Mouse (Mus musculus) urinary bladder, postnatal 0 days (tissue): Measurements from ENCODE around the gene Poldip2. TPM values are rescaled to one million over a fixed set of nuclear protein-coding genes. Genes with fewer than 3 reads are reported as not detected.

Source experiments
- polyA plus RNA-seq: library from polyadenylated mRNA; unstranded; fragments of >200 nt; fragmentation: Nextera tagmentation; extraction: Ambion mirVana; gene quantifications from 2 replicates; pipeline ENCODE4 v1.2.1, GENCODE M21; 2015

The Poldip2 gene
- 81.4 and 86.2 TPM in 2 replicates for polyA plus RNA-seq

GRCm38 (mm10) chr11:78512025-78512957 lies at the start of gene Poldip2, which contains the start of gene Tmem199:
TSS of gene Poldip2 (plus strand) at chr11:78512193.
TSS of gene Tmem199 (minus strand) at chr11:78512172.

DNA sequence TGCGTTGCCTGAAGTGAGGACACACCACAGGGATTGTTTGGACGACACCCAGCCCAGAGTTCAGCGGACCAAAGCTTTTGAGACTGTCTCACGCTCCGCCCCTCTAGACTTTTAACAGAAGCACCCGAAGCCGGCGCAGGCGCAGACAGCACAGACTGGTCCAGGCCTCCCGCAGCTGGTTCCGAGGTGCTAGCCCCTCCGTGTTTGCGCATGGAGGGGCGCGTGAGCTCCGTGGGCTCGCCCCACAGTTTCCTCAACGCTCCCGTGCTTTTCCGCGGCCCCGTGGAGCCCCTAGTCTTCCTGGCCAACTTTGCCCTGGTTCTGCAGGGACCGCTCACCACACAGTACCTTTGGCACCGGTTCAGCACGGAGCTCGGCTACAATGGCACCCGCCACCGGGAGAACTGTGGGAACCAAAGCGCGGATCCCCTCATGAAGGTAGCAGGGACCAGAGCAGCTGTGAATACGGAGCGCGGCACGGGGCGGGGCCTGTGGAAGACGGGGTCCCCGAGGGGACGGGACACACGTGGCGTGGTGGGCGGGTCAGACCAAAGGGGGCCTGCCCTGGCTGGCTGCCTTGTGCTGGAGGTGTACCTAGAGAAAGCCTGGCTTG lies 46.3 kb upstream of the Poldip2 start, which contains the start of gene Slc46a1:
TSS of gene Slc46a1 (plus strand) at position 130 of the 613 bp plus-strand sequence.

DNA sequence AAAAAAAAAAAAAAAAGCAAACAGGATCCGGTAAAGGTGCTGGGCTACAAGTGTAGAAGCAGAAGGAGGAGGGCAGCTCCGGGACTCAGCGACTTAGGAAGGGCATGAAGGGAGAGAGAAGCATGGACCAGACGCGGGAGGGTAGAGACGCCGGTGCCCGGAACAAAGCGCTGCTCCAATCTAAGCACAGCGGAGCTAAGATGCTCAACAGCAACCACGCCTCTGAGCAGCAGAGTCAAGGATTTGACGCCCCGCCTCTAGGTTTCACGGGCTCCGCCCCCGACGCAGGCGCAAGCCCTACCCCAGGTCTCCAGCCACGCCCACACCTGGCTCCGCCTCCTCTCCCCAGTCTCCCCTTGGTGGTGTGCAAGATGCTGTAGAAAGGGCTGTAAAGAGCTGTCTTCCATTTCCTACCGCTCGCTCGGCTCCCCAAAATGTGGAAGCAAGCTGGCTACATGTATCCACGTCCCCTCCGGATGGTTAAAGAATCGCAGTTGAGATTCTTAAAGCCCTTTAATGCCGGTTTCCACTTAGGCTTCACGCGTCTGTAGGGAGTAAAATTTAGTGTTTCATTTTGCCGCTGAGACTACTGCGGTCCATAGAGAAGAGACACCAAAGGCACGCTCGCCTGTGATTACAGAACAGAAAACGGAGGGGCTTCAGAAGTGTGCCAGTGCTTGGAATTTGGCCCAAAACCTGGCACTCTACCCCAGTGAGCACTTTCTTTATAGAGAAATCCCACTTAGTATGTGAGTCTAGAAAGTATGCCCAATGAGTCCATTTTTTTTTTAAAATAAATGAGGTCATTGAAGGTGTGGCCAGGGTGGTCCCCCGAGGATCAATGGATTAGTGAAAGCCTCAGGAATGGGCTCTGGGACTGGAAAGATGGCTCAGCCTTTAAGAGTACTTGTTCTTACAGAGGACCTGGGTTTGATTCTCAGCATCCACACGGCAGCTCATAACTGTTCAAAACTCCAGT lies 14.2 kb upstream of the Poldip2 start, which contains the start of gene Sarm1:
TSS of gene Sarm1 (minus strand) at position 211 of the 979 bp plus-strand sequence.

DNA sequence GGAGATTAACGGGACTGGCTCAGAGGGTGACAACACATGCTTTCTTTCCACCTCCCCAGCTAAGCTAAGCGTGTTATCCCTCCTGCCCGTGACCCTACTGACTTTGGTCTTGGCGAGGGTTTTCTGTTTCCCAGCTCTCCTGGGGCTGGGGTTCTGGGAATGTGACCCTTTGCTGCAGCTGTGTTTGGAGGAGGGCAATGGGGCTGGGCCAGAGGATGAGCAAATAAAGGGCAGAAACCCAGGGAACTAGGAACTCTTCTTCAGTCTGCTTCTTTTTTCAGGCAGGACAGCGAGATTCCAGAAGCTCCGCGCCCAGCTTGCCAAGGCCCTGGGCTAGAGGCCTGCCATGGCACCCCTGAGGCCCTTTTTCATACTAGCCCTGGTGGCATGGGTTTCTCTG lies 13.0 kb upstream of the Poldip2 start, which contains the start of gene Vtn:
TSS of gene Vtn (plus strand) at position 88 of the 400 bp plus-strand sequence.

DNA sequence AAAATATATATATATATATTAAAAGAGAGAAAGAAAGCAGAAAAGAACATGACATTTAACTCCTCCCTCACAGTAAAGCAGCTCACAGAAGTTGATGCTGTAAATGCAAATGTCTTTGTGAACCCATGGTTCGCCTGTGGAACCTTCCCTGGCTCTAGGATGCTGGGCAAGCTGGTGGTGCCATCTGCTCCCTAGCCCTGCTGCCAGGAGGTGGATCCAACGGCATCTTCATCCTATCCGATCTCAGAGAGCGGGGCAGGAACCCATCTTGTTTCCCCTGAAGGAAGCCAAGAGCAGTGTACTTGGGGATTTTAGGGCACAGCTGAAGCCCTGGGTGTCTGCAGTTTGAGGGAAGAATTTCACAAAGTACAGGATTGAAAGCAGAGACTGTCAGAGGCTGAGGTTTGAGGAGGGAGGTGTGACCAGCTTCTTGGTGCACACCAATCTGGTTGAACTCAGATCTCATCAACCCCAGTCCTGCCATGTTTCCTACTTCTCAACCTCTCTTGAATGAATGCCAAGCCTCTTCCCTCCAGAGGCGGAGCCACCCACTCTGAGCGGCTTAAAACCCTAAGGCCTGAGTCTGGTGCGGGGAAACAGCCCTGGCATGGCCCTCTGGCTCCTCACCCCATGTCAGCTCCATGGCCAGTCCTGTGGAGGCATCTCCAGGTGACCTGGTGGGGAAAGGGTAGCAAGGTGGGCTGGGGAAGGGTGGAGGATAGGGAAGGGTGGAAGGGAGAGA lies 8.9 kb upstream of the Poldip2 start, which contains the start of gene Sebox:
TSS of gene Sebox (plus strand) at position 539 of the 742 bp plus-strand sequence.

GRCm38 (mm10) chr11:78536080-78536689 lies 24.2 kb downstream of the Poldip2 start, which contains the start of the genes Tnfaip1 and Ift20:
TSS of gene Tnfaip1 (minus strand) at chr11:78536332.
TSS of gene Ift20 (plus strand) at chr11:78536361.

GRCm38 (mm10) chr11:78550168-78551058 lies 38.4 kb downstream of the Poldip2 start, which contains the start of gene Tmem97:
TSS of gene Tmem97 (minus strand) at chr11:78550777.

Other genes starting within 250 kb of the Poldip2 start
- 0.21 and 0.30 TPM in 2 replicates for gene BC030499, start 221.4 kb upstream of the Poldip2 start, polyA plus RNA-seq
- gene Spag5, start 210.7 kb upstream of the Poldip2 start, polyA plus RNA-seq: 4.7 and 7.4 TPM in 2 replicates
- 8.1 and 10.6 TPM in 2 replicates for gene Aldoc, start 189.2 kb upstream of the Poldip2 start, polyA plus RNA-seq
- gene Pigs, start 183.8 kb upstream of the Poldip2 start, polyA plus RNA-seq: 41.8 and 43.6 TPM in 2 replicates
- 69.4 and 71.4 TPM in 2 replicates for gene Unc119, start 168.7 kb upstream of the Poldip2 start, polyA plus RNA-seq
- 0.07 TPM in 1 of 2 replicates, not detected in the other for gene Foxn1, start 125.6 kb upstream of the Poldip2 start, polyA plus RNA-seq
- not detected in 2 replicates for gene Slc13a2, start 90.0 kb upstream of the Poldip2 start, polyA plus RNA-seq
- gene Slc46a1, start 46.5 kb upstream of the Poldip2 start, polyA plus RNA-seq: 25.7 and 27.4 TPM in 2 replicates
- 0.24 and 0.27 TPM in 2 replicates for gene Sarm1, start 14.4 kb upstream of the Poldip2 start, polyA plus RNA-seq
- 1.2 and 2.1 TPM in 2 replicates for gene Vtn, start 13.1 kb upstream of the Poldip2 start, polyA plus RNA-seq
- not detected in 2 replicates for gene Sebox, start 8.7 kb upstream of the Poldip2 start, polyA plus RNA-seq
- 32.0 and 32.8 TPM in 2 replicates for gene Tmem199, start within 50 bp of the Poldip2 start, polyA plus RNA-seq
- 47.6 and 55.5 TPM in 2 replicates for gene Tnfaip1, start 24.1 kb downstream of the Poldip2 start, polyA plus RNA-seq
- 132 and 156 TPM in 2 replicates for gene Ift20, start 24.2 kb downstream of the Poldip2 start, polyA plus RNA-seq
- 43.6 and 70.8 TPM in 2 replicates for gene Tmem97, start 38.6 kb downstream of the Poldip2 start, polyA plus RNA-seq
- 10.1 and 10.2 TPM in 2 replicates for gene Nlk, start 185.2 kb downstream of the Poldip2 start, polyA plus RNA-seq
- gene Ccnq, start 239.5 kb downstream of the Poldip2 start, polyA plus RNA-seq: 27.8 and 29.8 TPM in 2 replicates